Mouse (Mus musculus) layer of hippocampus, adult 9-10 months (tissue): ENCODE data around the gene Cdh19.

Source experiments
- DNase-seq: peaks from one replicate; pipeline ENCODE4 v3.0.0; 2022; ENCODE audit warnings: low spot score

Cdh19 gene

GRCm38 (mm10) chr1:110977484-110977883 lies at the start of gene Cdh19:
Gene Cdh19, minus strand, starts transcription at chr1:110977584.
- no peak for DNase-seq

GRCm38 (mm10) chr1:111020434-111021060 lies 43.2 kb upstream of the Cdh19 start:
- DNase-seq, result peak; percentile 5

- DNase-seq, result peak; percentile 17
These were observed 40.3 kb upstream of the Cdh19 start for GRCm38 (mm10) chr1:111017640-111018039.

GRCm38 (mm10) chr1:110989824-110990223 lies 12.4 kb upstream of the Cdh19 start:
- no peak for DNase-seq

- no peak for DNase-seq
These were observed 8.2 kb downstream of the Cdh19 start for GRCm38 (mm10) chr1:110969201-110969600.

GRCm38 (mm10) chr1:110909752-110910151 lies 67.6 kb downstream of the Cdh19 start:
- no peak for DNase-seq

GRCm38 (mm10) chr1:110909218-110909617 lies 68.2 kb downstream of the Cdh19 start:
- DNase-seq, result no peak

GRCm38 (mm10) chr1:110904266-110904665 lies 73.1 kb downstream of the Cdh19 start:
- DNase-seq, result no peak
